Mouse (Mus musculus) ES-Bruce4 (cell line): ENCODE measurements around the gene Mavs.

Source experiments
- CTCF ChIP-seq: IDR thresholded peaks from one replicate; pipeline ENCODE4 v1.8.1; 2011; ENCODE audit warnings: low read depth, low read length
- EP300 ChIP-seq: IDR thresholded peaks from 2 replicates; pipeline ENCODE4 v1.6.1; 2011; ENCODE audit warnings: low read depth, low read length; ENCODE audit not compliant: insufficient read depth
- POLR2A ChIP-seq: IDR thresholded peaks from one replicate; pipeline ENCODE4 v1.8.1; 2011; ENCODE audit warnings: low read length; ENCODE audit not compliant: insufficient read depth

- TF ChIP-seq CTCF (no peak), POLR2A (peak; percentile 89), EP300 (0 out of 2 replicates have a peak, but pooled peaks have one; percentile 8)
Observed at GRCm38 (mm10) chr2:131233307-131234126, at the start of gene Mavs.
